Mouse (Mus musculus) hindbrain, postnatal 0 days (tissue): ENCODE results near the gene Bnip3. TPM values are rescaled to one million over a fixed set of nuclear protein-coding genes. Genes with fewer than 3 reads are reported as not detected.

Source experiments
- ATAC-seq: fragments of 200-750 bp; cut with Nextera tagmentation; 2 replicates; pipeline ENCODE4 v1.8.0; 2017; ENCODE audit warnings: mild to moderate bottlenecking, moderate TSS enrichment, moderate library complexity
- DNase-seq: peaks from one replicate; pipeline ENCODE4 v3.0.0-alpha.2; 2015; ENCODE audit warnings: low spot score
- H3K27ac ChIP-seq: fragments of 300-500 bp; sonication (generic); 2 replicates; pipeline ENCODE4 v1.5.1; 2014; ENCODE audit warnings: mild to moderate bottlenecking
- H3K27me3 ChIP-seq: fragments of 300-500 bp; sonication (generic); 2 replicates; pipeline ENCODE4 v1.6.1; 2014; ENCODE audit warnings: low read length, mixed read lengths; ENCODE audit not compliant: insufficient read depth
- H3K36me3 ChIP-seq: fragments of 300-500 bp; sonication (generic); 2 replicates; pipeline ENCODE4 v1.6.1; 2014; ENCODE audit warnings: low read length, mixed read lengths; ENCODE audit not compliant: insufficient read depth
- H3K4me1 ChIP-seq: fragments of 300-500 bp; sonication (generic); 2 replicates; pipeline ENCODE4 v1.6.1; 2014; ENCODE audit warnings: antibody characterized with exemption, low read length, mixed read lengths; ENCODE audit not compliant: insufficient read depth
- H3K4me2 ChIP-seq: fragments of 300-500 bp; sonication (generic); 2 replicates; pipeline ENCODE4 v1.6.1; 2014; ENCODE audit warnings: low read depth, mild to moderate bottlenecking, low read length, moderate library complexity, mixed read lengths
- H3K4me3 ChIP-seq: fragments of 300-500 bp; sonication (generic); 2 replicates; pipeline ENCODE4 v1.5.1; 2014; ENCODE audit warnings: low read length
- H3K9ac ChIP-seq: fragments of 300-500 bp; sonication (generic); replicated peaks from 2 replicates; pipeline ENCODE4 v1.6.1; 2014; ENCODE audit warnings: mild to moderate bottlenecking, low read length, moderate library complexity, mixed read lengths
- H3K9me3 ChIP-seq: fragments of 300-500 bp; sonication (generic); 2 replicates; pipeline ENCODE4 v1.6.1; 2016; ENCODE audit warnings: low read length, mixed read lengths
- CTCF ChIP-seq: IDR thresholded peaks from 2 replicates; pipeline ENCODE4 v1.5.1; 2016; ENCODE audit warnings: antibody characterized with exemption, control low read depth, low read depth
- WGBS: fragments of 180-500 bp; shearing (Covaris S2); extraction: QIAGEN DNeasy Blood & Tissue Kit; methylation state at CpG from one replicate; pipeline ENCODE4 v1.1.7; 2014; 5-methylcytosine and 5-hydroxymethylcytosine counted together
- polyA plus RNA-seq: library from polyadenylated mRNA; unstranded; fragments of >200 nt; fragmentation: Nextera tagmentation; extraction: Ambion mirVana; gene quantifications from 2 replicates; pipeline ENCODE4 v1.2.1, GENCODE M21; 2015
- total RNA-seq: library from RNA; depleted of rRNA; stranded (reverse); fragments of >200 nt; gene quantifications from 2 replicates; pipeline ENCODE4 v1.2.3, GENCODE M21; 2014

Bnip3 gene
- total and polyA plus RNA-seq, 2 experiments from 2014 or later: 162 to 170 TPM

DNA sequence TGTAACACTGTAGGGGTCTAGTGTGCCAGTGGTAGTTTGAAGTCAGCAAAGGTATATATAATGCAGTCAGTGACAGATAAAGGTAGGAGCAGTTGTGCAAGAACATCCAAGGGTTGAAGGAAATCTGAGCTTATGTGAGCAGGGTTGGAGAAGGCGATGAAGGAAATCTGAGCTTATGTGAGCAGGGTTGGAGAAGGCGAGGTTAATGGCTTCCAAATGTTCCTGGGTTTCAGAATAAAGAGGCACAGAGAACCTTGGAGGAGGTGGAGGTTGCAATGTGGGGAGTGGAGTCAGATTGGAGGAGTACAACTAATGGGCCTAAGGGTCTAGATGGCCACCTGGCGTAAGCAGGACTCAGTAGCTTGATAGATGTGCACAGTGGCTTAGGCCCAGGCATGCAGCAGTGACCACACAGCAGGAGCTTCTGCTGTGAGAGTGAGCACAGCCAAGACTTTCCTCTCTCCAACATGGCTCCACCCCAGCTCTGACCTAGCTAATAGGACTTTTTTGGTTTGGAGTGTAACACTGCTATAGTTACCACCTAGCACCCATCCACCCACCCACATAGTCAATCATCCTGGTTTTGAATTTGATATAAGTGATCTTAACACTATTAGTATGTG, 45.3 kb downstream of the Bnip3 start:
- H3K9ac ChIP-seq: no peak overlapping the region
- TF ChIP-seq CTCF: no peak
- peaks cover 9% of the 10 kb centered on the region for H3K36me3 ChIP-seq
- no peak overlapping the region for H3K4me2 ChIP-seq
- no peaks in the 10 kb centered on the region for H3K9me3 ChIP-seq
- H3K27ac ChIP-seq: no peak overlapping the region
- WGBS: 91% methylated on average over 3 of the region's 3 CpGs
- H3K4me3 ChIP-seq: no peak overlapping the region
- ATAC-seq (no peak), DNase-seq (no peak)
- no peaks in the 10 kb centered on the region for H3K27me3 ChIP-seq
- no peaks in the 10 kb centered on the region for H3K4me1 ChIP-seq

DNA sequence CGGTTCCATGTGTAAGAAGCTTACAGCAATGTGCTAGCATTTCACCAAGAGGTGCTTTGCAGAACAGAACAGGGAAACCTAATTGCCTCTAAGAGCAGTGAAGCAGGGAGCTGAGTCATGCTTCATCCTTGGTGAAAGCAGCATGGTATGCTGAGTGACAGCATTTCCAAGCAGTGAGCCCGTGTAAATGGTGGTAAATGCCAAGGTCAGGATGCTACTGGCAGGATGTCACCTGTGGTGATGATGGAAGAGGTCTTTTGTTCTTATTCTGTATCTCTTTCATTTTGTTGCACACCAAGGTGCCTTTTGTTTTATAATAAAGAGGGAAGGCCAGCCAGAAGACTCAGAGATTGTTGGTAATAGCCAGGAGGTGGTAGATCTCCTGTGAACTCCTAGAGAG, 52.6 kb downstream of the Bnip3 start:
- no peak for TF ChIP-seq CTCF
- Histone ChIP-seq H3K27ac (no peak overlapping the region), H3K27me3 (no peaks in the 10 kb centered on the region), H3K9ac (no peak overlapping the region), H3K4me1 (no peaks in the 10 kb centered on the region), H3K4me3 (no peak overlapping the region), H3K36me3 (peaks cover 9% of the 10 kb centered on the region; the same call in 1 of the 2 replicates), H3K9me3 (no peaks in the 10 kb centered on the region), H3K4me2 (no peak overlapping the region)
- DNase-seq (no peak), ATAC-seq (no peak)
- WGBS: 53% methylated on average over 2 of the region's 2 CpGs

DNA sequence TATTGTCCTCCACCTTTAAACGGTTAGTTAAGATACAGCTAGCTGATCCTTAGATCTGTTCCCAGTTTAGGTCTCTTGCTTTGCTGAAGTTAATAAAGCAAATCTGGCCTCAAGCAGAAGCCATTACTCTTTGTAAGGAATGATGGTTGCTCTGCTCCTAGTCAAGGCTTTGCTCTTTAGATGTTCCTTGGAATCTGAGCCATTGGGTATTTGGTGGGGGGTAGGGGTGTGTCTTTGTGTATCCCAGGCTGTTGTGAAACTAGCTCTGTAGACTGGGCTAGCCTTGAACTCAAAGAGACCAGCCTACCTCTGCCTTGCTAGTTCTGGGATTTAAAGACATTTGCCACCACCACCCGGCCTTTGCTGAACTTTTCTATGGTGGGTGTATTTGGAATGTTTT, 55.1 kb downstream of the Bnip3 start:
- no peaks in the 10 kb centered on the region for H3K9me3 ChIP-seq
- no peak for ATAC-seq
- no peak overlapping the region for H3K4me3 ChIP-seq
- no peak for TF ChIP-seq CTCF
- 94% methylated on average over 2 of the region's 2 CpGs for WGBS
- peaks cover 9% of the 10 kb centered on the region; the same call in 1 of the 2 replicates for H3K36me3 ChIP-seq
- H3K27ac ChIP-seq: no peak overlapping the region
- no peaks in the 10 kb centered on the region for H3K27me3 ChIP-seq
- H3K4me2 ChIP-seq: no peak overlapping the region
- H3K9ac ChIP-seq: no peak overlapping the region
- H3K4me1 ChIP-seq: no peaks in the 10 kb centered on the region
- no peak for DNase-seq

DNA sequence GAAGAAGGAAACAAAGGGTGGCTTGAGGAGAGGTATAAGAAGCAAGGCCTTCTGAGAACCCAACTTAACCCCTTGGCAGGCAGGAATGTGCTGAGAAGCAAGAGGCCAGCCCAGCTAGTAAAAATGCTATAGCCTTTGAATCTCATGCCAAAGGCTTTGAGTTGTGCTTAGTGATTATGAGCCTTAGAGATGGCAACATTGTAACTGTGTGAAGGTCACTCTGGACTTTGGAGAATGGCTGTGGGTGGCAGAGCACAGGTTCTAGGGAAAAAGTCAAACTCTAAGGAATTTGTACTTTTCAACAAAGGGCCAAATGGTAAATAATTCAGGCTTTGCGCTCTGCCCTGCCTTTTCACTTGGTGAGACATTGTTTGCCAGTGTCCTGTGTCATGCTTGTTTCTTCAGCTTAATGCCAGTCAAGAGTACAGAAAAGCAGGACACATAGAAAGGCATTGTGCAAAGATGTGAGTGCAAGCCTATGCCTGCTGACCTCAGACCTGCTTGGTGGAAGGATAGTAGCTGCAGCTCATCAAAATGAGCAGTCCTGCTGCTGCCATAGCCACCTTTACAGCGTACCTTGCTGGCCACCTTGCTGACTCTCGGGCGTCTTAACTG, 55.8 kb downstream of the Bnip3 start:
- ATAC-seq (no peak), DNase-seq (no peak)
- no peak overlapping the region for H3K9ac ChIP-seq
- H3K27ac ChIP-seq: no peak overlapping the region
- TF ChIP-seq CTCF: no peak
- H3K9me3 ChIP-seq: no peaks in the 10 kb centered on the region
- H3K27me3 ChIP-seq: no peaks in the 10 kb centered on the region
- H3K4me1 ChIP-seq: peaks cover 2% of the 10 kb centered on the region; the same call in 1 of the 2 replicates
- H3K36me3 ChIP-seq: peaks cover 9% of the 10 kb centered on the region; the same call in 1 of the 2 replicates
- no peak overlapping the region for H3K4me3 ChIP-seq
- WGBS: 93% methylated on average over 4 of the region's 4 CpGs
- no peak overlapping the region for H3K4me2 ChIP-seq

DNA sequence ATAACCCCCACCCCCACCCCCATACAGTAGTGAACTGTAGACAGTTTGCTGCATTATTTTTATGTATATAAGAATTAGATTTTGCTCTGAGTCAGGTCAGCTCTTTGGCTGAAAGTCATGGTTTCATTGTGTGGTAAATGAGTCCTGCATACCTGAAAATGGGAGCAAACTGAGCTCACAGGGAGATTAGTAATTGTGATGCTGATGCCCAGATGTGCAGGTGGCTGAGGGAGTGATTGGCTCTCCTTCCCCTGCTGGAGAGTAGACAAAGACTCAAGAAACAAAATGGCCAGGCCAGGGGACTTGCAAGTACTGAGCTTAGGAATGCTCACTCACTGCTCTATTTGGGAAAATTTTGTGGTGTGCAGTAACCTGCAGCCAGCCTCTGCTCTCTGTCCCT, 59.2 kb downstream of the Bnip3 start:
- H3K36me3 ChIP-seq: peaks cover 5% of the 10 kb centered on the region; the same call in 1 of the 2 replicates
- H3K27ac ChIP-seq: no peak overlapping the region
- TF ChIP-seq CTCF: no peak
- no peaks in the 10 kb centered on the region for H3K9me3 ChIP-seq
- H3K9ac ChIP-seq: no peak overlapping the region
- no peak overlapping the region for H3K4me3 ChIP-seq
- no peak for DNase-seq
- ATAC-seq: no peak
- H3K27me3 ChIP-seq: no peaks in the 10 kb centered on the region
- H3K4me2 ChIP-seq: no peak overlapping the region
- peaks cover 15% of the 10 kb centered on the region; the same call in 1 of the 2 replicates for H3K4me1 ChIP-seq

DNA sequence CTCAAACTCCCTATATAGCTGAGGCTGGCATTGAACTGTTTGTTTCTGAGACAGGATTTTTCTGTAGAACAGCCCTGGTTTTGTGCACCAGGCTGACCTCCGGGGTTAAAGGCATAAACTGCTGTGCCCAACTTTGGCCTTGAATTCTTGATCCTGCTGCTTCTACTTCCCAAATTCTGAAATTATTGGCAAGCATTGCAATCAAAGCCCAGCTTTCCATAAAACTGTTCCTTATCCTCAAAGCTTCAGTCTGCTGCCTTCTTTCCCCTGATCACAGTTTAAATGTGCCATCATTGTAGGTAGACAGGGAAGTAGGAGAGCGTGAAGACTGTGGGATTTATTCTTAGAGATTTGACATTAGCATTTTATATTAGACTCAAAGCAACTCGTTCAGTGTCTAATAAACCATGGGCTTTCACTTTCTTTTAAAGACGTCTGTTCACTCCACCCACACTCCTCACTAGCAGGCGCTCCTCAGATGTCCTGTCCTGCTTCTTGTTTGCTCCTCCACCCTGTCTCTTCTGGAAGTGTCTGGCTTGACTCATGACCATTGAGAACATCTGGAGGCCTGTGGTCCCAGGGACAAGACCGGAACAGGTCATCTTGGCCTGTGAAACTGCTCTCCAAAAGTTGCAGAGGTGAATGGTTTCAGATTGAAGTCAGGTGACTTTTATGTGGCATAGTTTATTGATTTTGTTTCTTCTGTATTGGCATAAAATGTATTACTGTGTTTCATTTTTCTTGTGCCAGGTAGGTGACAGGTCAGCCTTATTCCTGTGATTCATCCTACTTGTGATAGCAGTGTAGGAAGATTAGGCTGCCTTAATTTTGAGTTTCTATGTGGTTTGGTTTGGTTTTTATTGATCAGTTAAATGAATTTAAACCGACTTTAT, 61.0 kb downstream of the Bnip3 start:
- Histone ChIP-seq H3K4me2 (peak overlapping the region; percentile 97), H3K9ac (no peak overlapping the region), H3K4me3 (peak overlapping the region; percentile 97; the same call in 1 of the 2 replicates), H3K27ac (no peak overlapping the region), H3K27me3 (no peaks in the 10 kb centered on the region), H3K9me3 (no peaks in the 10 kb centered on the region), H3K4me1 (peaks cover 32% of the 10 kb centered on the region), H3K36me3 (peaks cover under 1% of the 10 kb centered on the region; the same call in 1 of the 2 replicates)
- WGBS: 76% methylated on average over 7 of the region's 7 CpGs
- DNase-seq (no peak), ATAC-seq (no peak)
- TF ChIP-seq CTCF: no peak
